In the genomic region with DNA sequence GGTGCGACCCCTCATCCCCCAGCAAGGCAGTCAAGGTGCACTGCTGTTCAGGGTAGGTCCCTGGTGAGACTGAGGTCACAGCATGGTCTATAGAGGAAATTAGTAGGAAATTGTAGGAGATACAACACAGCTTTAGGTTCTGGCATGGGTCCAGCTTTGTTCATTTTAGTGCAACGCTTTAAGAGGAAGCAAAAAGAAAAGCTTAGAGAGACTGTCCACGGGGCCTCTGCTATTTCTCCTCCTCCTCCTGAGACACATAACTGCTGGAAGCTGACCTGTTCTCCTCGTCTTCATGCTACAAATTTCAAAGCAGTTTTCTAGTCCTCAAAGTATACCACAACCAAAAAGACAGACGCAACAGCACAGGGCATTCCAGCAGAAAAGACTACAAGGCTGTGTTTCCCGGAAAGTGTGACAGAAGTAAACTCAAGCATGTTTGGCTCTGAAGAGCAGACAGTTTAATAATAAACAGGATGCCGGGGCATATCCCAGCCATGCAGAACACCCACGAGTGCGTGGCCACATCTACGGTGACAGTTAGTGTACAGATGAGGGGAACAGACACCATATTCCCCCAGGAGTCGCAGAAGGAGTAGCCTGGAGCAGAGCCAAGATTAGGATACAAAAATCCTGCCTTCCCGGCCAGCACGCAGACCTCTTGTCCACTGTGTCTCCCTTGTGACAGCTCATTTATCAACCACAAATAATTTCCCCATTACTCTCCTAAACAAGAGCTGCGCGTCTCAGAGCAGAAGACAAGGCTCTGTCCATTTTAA, we compare ENCODE assay signal across 7 mouse cellular contexts. TPM values are rescaled to one million over a fixed set of nuclear protein-coding genes. Genes with fewer than 3 reads are reported as not detected.
DNase-seq lines count a peak whose midpoint lies in the region; ATAC-seq and TF ChIP-seq lines count a peak whose summit lies in the region.

No protein-coding gene starts in this region.

- peak overlapping the region; percentile 42 for H3K27ac ChIP-seq in forebrain, postnatal 0 days (ENCODE audit: low read depth, low read length)
- H3K27ac ChIP-seq in intestine, embryonic 15.5 days: peak overlapping the region; percentile 94

- H3K36me3 ChIP-seq in forebrain, postnatal 0 days (ENCODE audit: insufficient read depth): no peaks in the 10 kb centered on the region
- H3K36me3 ChIP-seq in intestine, embryonic 15.5 days: peaks cover 4% of the 10 kb centered on the region; the same call in 1 of the 2 replicates

- H3K27me3 ChIP-seq in forebrain, postnatal 0 days (ENCODE audit: insufficient read depth, low read length): no peaks in the 10 kb centered on the region
- H3K27me3 ChIP-seq in intestine, embryonic 15.5 days (replicated peaks): no peaks in the 10 kb centered on the region

- TF ChIP-seq CTCF in forebrain, postnatal 0 days (IDR thresholded peaks at IDR 0.05; ENCODE audit: low read depth): no peak

- WGBS in forebrain, postnatal 0 days: 17% methylated on average over 15 of the region's 15 CpGs
- 13% methylated on average over 15 of the region's 15 CpGs for WGBS in intestine, embryonic 15.5 days

- peak; percentile 8 for DNase-seq in 416B (ENCODE audit: low read depth)
- DNase-seq in Muller cell, postnatal 12 days (ENCODE audit: inconsistent ontology term): peak; percentile 78
- DNase-seq in forebrain, postnatal 0 days: peak; percentile 64
- DNase-seq in left cerebral cortex, adult 18-20 months (ENCODE audit: low spot score in 2 of 2): peak; percentile 22 to 30
- peak; percentile 50 for DNase-seq in lung, postnatal 14 days
- no peak for DNase-seq in thymus, postnatal 36 days

- peaks cover 14% of the 10 kb centered on the region for H3K4me1 ChIP-seq in forebrain, postnatal 0 days (ENCODE audit: insufficient read depth)
- peaks cover 21% of the 10 kb centered on the region for H3K4me1 ChIP-seq in intestine, embryonic 15.5 days (replicated peaks)

- peak overlapping the region; percentile 45 for H3K4me2 ChIP-seq in forebrain, postnatal 0 days (ENCODE audit: low read depth)
- peak overlapping the region; percentile 57 for H3K4me2 ChIP-seq in intestine, embryonic 15.5 days (replicated peaks)

- ATAC-seq in forebrain, postnatal 0 days: peak; percentile 55
- ATAC-seq in intestine, embryonic 15.5 days: peak; percentile 66

- peak overlapping the region; percentile 17 for H3K4me3 ChIP-seq in forebrain, postnatal 0 days (ENCODE audit: low read depth, low read length)
- no peak overlapping the region for H3K4me3 ChIP-seq in intestine, embryonic 15.5 days (replicated peaks)

- H3K9ac ChIP-seq in forebrain, postnatal 0 days: peak overlapping the region; percentile 26
- H3K9ac ChIP-seq in intestine, embryonic 15.5 days: no peak overlapping the region

- H3K9me3 ChIP-seq in forebrain, postnatal 0 days (ENCODE audit: low read length): no peaks in the 10 kb centered on the region
- no peaks in the 10 kb centered on the region for H3K9me3 ChIP-seq in intestine, embryonic 15.5 days

RNA-seq across cellular contexts. Expression of gene Cnksr3, which starts 53.6 kb away (rescaled TPM):
- 2.4 and 3.5 TPM in 2 replicates for total RNA-seq in forebrain, postnatal 0 days (2014; rRNA removed)
- 1.8 and 2.0 TPM in 2 replicates for polyA plus RNA-seq in forebrain, postnatal 0 days (2015; fragmentation: Nextera tagmentation; extraction: Ambion mirVana)
- 12.6 and 13.6 TPM in 2 replicates for polyA plus RNA-seq in intestine, embryonic 15.5 days (2015; fragmentation: Nextera tagmentation; extraction: Ambion mirVana)
- 1 to 10 TPM; 3.6 to 3.8 TPM for total RNA-seq in left cerebral cortex, adult 18-20 months (2021)

Comparison
In these comparisons a context has a peak if more than half of its experiments do, and no peak if none do; other contexts are left out.
1. DNase-seq: peak in 416B (single experiment), Muller cell, postnatal 12 days (single experiment), forebrain, postnatal 0 days (single experiment), left cerebral cortex, adult 18-20 months (2 of 2) and lung, postnatal 14 days (single experiment); none in thymus, postnatal 36 days (0 of 2).